Mouse (Mus musculus): ENCODE results near the gene Csn1s2b. TPM values are rescaled to one million over a fixed set of nuclear protein-coding genes. Genes with fewer than 3 reads are reported as not detected.
"Not testable (repeated sequence)": the region's sequence is repeated elsewhere in the genome, so short reads cannot be mapped to it uniquely, and the experiment has no call there.

Gene Csn1s2b
- polyA plus RNA-seq (2012; ENCODE audit: insufficient read depth, insufficient read length, low replicate concordance, missing spikeins) = not detected in 2 replicates

GRCm38 (mm10) chr5:87807782-87808181, at the start of gene Csn1s2b:
Gene Csn1s2b, plus strand, starts transcription at chr5:87808082.
- H3K4me1 ChIP-seq (ENCODE audit: control insufficient read depth, insufficient read depth, low read length) = no peaks in the 10 kb centered on the region
- H3K4me3 ChIP-seq (ENCODE audit: insufficient read depth, low read depth, low read length) = no peak within 1 kb of the TSS
- no peak for TF ChIP-seq CTCF (IDR thresholded peaks at IDR 0.05; ENCODE audit: insufficient read depth, low read depth, low read length)
- no peak within 1 kb of the TSS for H3K27ac ChIP-seq (ENCODE audit: insufficient read depth, low read depth, low read length)
- 78% methylated on average over 2 of the region's 2 CpGs for WGBS

- no peak overlapping the region for H3K4me3 ChIP-seq (ENCODE audit: insufficient read depth, low read depth, low read length)
- whole genome bisulfite sequencing = 89% methylated on average over 3 of the region's 3 CpGs
- no peak overlapping the region for H3K27ac ChIP-seq (ENCODE audit: insufficient read depth, low read depth, low read length)
- H3K4me1 ChIP-seq (ENCODE audit: control insufficient read depth, insufficient read depth, low read length) = no peaks in the 10 kb centered on the region
- TF ChIP-seq POLR2A (IDR thresholded peaks at IDR 0.05; ENCODE audit: insufficient read depth, low read depth, low read length) (no peak), CTCF (IDR thresholded peaks at IDR 0.05; ENCODE audit: insufficient read depth, low read depth, low read length) (no peak)
These were observed 43.3 kb upstream of the Csn1s2b start for GRCm38 (mm10) chr5:87764546-87764945.

- not testable (repeated sequence) for H3K27ac ChIP-seq (ENCODE audit: insufficient read depth, low read depth, low read length); H3K4me1 ChIP-seq (ENCODE audit: control insufficient read depth, insufficient read depth, low read length); H3K4me3 ChIP-seq (ENCODE audit: insufficient read depth, low read depth, low read length)
- WGBS = 60% methylated on average over 2 of the region's 2 CpGs
These were observed 35.7 kb upstream of the Csn1s2b start for GRCm38 (mm10) chr5:87772151-87772550.

- no peaks in the 10 kb centered on the region for H3K4me1 ChIP-seq (ENCODE audit: control insufficient read depth, insufficient read depth, low read length)
- WGBS = 85% methylated on average over 1 of the region's 1 CpGs
- no peak for TF ChIP-seq POLR2A (IDR thresholded peaks at IDR 0.05; ENCODE audit: insufficient read depth, low read depth, low read length)
- TF ChIP-seq CTCF (IDR thresholded peaks at IDR 0.05; ENCODE audit: insufficient read depth, low read depth, low read length) = no peak
- no peak within 1 kb of the TSS for H3K4me3 ChIP-seq (ENCODE audit: insufficient read depth, low read depth, low read length)
- no peak within 1 kb of the TSS for H3K27ac ChIP-seq (ENCODE audit: insufficient read depth, low read depth, low read length)
These were observed 33.6 kb upstream of the Csn1s2b start, which contains the start of gene Csn1s2a for GRCm38 (mm10) chr5:87774267-87774666. Gene Csn1s2a, plus strand, starts transcription at chr5:87774567.

- Histone ChIP-seq H3K4me1 (ENCODE audit: control insufficient read depth, insufficient read depth, low read length) (no peaks in the 10 kb centered on the region), H3K27ac (ENCODE audit: insufficient read depth, low read depth, low read length) (no peak overlapping the region), H3K4me3 (ENCODE audit: insufficient read depth, low read depth, low read length) (no peak overlapping the region)
- no peak for TF ChIP-seq POLR2A (IDR thresholded peaks at IDR 0.05; ENCODE audit: insufficient read depth, low read depth, low read length)
- no peak for TF ChIP-seq CTCF (IDR thresholded peaks at IDR 0.05; ENCODE audit: insufficient read depth, low read depth, low read length)
- WGBS = 59% methylated on average over 4 of the region's 4 CpGs
These were observed 25.2 kb upstream of the Csn1s2b start for GRCm38 (mm10) chr5:87782731-87783130.

- WGBS = 55% methylated on average over 2 of the region's 2 CpGs
- Histone ChIP-seq H3K4me3 (ENCODE audit: insufficient read depth, low read depth, low read length) (no peak overlapping the region), H3K4me1 (ENCODE audit: control insufficient read depth, insufficient read depth, low read length) (no peaks in the 10 kb centered on the region), H3K27ac (ENCODE audit: insufficient read depth, low read depth, low read length) (no peak overlapping the region)
- TF ChIP-seq POLR2A (IDR thresholded peaks at IDR 0.05; ENCODE audit: insufficient read depth, low read depth, low read length) (no peak), CTCF (IDR thresholded peaks at IDR 0.05; ENCODE audit: insufficient read depth, low read depth, low read length) (no peak)
These were observed 1.4 kb downstream of the Csn1s2b start for GRCm38 (mm10) chr5:87809253-87809652.

- H3K4me1 ChIP-seq (ENCODE audit: control insufficient read depth, insufficient read depth, low read length) = no peaks in the 10 kb centered on the region
- TF ChIP-seq CTCF (IDR thresholded peaks at IDR 0.05; ENCODE audit: insufficient read depth, low read depth, low read length) = no peak
- TF ChIP-seq POLR2A (IDR thresholded peaks at IDR 0.05; ENCODE audit: insufficient read depth, low read depth, low read length) = no peak
- 69% methylated on average over 1 of the region's 1 CpGs for WGBS
- H3K4me3 ChIP-seq (ENCODE audit: insufficient read depth, low read depth, low read length) = no peak within 1 kb of the TSS
- no peak within 1 kb of the TSS for H3K27ac ChIP-seq (ENCODE audit: insufficient read depth, low read depth, low read length)
These were observed 17.5 kb downstream of the Csn1s2b start, which contains the start of gene Prr27 for GRCm38 (mm10) chr5:87825386-87825785. Gene Prr27, plus strand, starts transcription at chr5:87825686.

- H3K4me3 ChIP-seq (ENCODE audit: insufficient read depth, low read depth, low read length) = no peak overlapping the region
These were observed 47.3 kb downstream of the Csn1s2b start for GRCm38 (mm10) chr5:87855136-87855716.

GRCm38 (mm10) chr5:87870084-87870483, 62.2 kb downstream of the Csn1s2b start:
- TF ChIP-seq CTCF (IDR thresholded peaks at IDR 0.05; ENCODE audit: insufficient read depth, low read depth, low read length) (no peak), POLR2A (IDR thresholded peaks at IDR 0.05; ENCODE audit: insufficient read depth, low read depth, low read length) (no peak)
- Histone ChIP-seq H3K4me1 (ENCODE audit: control insufficient read depth, insufficient read depth, low read length) (no peaks in the 10 kb centered on the region), H3K27ac (ENCODE audit: insufficient read depth, low read depth, low read length) (no peak overlapping the region), H3K4me3 (ENCODE audit: insufficient read depth, low read depth, low read length) (no peak overlapping the region)
- 43% methylated on average over 2 of the region's 2 CpGs for WGBS

More at GRCm38 (mm10) chr5:87855136-87855716, 47.3 kb downstream of the Csn1s2b start:
- Histone ChIP-seq H3K27ac (ENCODE audit: insufficient read depth, low read depth, low read length) (no peak overlapping the region), H3K4me1 (ENCODE audit: control insufficient read depth, insufficient read depth, low read length) (no peaks in the 10 kb centered on the region)
- TF ChIP-seq POLR2A (IDR thresholded peaks at IDR 0.05; ENCODE audit: insufficient read depth, low read depth, low read length) = no peak
- TF ChIP-seq CTCF (IDR thresholded peaks at IDR 0.05; ENCODE audit: insufficient read depth, low read depth, low read length) = no peak
- 39% methylated on average over 3 of the region's 3 CpGs for WGBS

- no peak overlapping the region for H3K4me3 ChIP-seq (ENCODE audit: insufficient read depth, low read depth, low read length)
- TF ChIP-seq CTCF (IDR thresholded peaks at IDR 0.05; ENCODE audit: insufficient read depth, low read depth, low read length) (no peak), POLR2A (IDR thresholded peaks at IDR 0.05; ENCODE audit: insufficient read depth, low read depth, low read length) (no peak)
- no peak overlapping the region for H3K27ac ChIP-seq (ENCODE audit: insufficient read depth, low read depth, low read length)
- H3K4me1 ChIP-seq (ENCODE audit: control insufficient read depth, insufficient read depth, low read length) = no peaks in the 10 kb centered on the region
- 43% methylated on average over 4 of the region's 4 CpGs for WGBS
These were observed 63.5 kb downstream of the Csn1s2b start for GRCm38 (mm10) chr5:87871423-87871822.

Other genes starting within 250 kb of the Csn1s2b start
- gene Sult1d1, start 239.1 kb upstream of the Csn1s2b start, polyA plus RNA-seq (2012; ENCODE audit: insufficient read depth, insufficient read length, low replicate concordance, missing spikeins) = not detected in 2 replicates
- not detected in 2 replicates for gene Sult1e1, start 216.5 kb upstream of the Csn1s2b start, polyA plus RNA-seq (2012; ENCODE audit: insufficient read depth, insufficient read length, low replicate concordance, missing spikeins)
- gene Csn1s1, start 141.9 kb upstream of the Csn1s2b start, polyA plus RNA-seq (2012; ENCODE audit: insufficient read depth, insufficient read length, low replicate concordance, missing spikeins) = not detected in 2 replicates
- gene Csn2, start 108.5 kb upstream of the Csn1s2b start, polyA plus RNA-seq (2012; ENCODE audit: insufficient read depth, insufficient read length, low replicate concordance, missing spikeins) = not detected in 2 replicates
- gene Csn1s2a, start 33.5 kb upstream of the Csn1s2b start, polyA plus RNA-seq (2012; ENCODE audit: insufficient read depth, insufficient read length, low replicate concordance, missing spikeins) = not detected in 2 replicates
- not detected in 2 replicates for gene Prr27, start 17.6 kb downstream of the Csn1s2b start, polyA plus RNA-seq (2012; ENCODE audit: insufficient read depth, insufficient read length, low replicate concordance, missing spikeins)
- gene Odam, start 76.9 kb downstream of the Csn1s2b start, polyA plus RNA-seq (2012; ENCODE audit: insufficient read depth, insufficient read length, low replicate concordance, missing spikeins) = not detected in 2 replicates
- gene Csn3, start 117.5 kb downstream of the Csn1s2b start, polyA plus RNA-seq (2012; ENCODE audit: insufficient read depth, insufficient read length, low replicate concordance, missing spikeins) = not detected in 2 replicates
- not detected in 2 replicates for gene 2310003L06Rik, start 161.4 kb downstream of the Csn1s2b start, polyA plus RNA-seq (2012; ENCODE audit: insufficient read depth, insufficient read length, low replicate concordance, missing spikeins)
- gene Gm28434, start 161.4 kb downstream of the Csn1s2b start, polyA plus RNA-seq (2012; ENCODE audit: insufficient read depth, insufficient read length, low replicate concordance, missing spikeins) = not detected in 2 replicates
- not detected in 2 replicates for gene Cabs1, start 171.4 kb downstream of the Csn1s2b start, polyA plus RNA-seq (2012; ENCODE audit: insufficient read depth, insufficient read length, low replicate concordance, missing spikeins)
- not detected in 2 replicates for gene Smr3a, start 194.5 kb downstream of the Csn1s2b start, polyA plus RNA-seq (2012; ENCODE audit: insufficient read depth, insufficient read length, low replicate concordance, missing spikeins)

All from olfactory bulb, adult 2 months (tissue).